Mouse (Mus musculus) stomach, postnatal 0 days (tissue): ENCODE measurements at regions not wholly inside any gene's neighbourhood (a gene's known extent, or its start where the extent isn't known, plus 50 kb on each side); places are given as distances from the start of the nearest gene placed in this dataset.

Source experiments
- CTCF ChIP-seq: IDR thresholded peaks from 2 replicates; pipeline ENCODE4 v1.5.1; 2016; ENCODE audit warnings: antibody characterized with exemption, low read depth, mild to moderate bottlenecking, moderate library complexity
- EP300 ChIP-seq: optimal IDR thresholded peaks from 2 replicates; pipeline ENCODE3; 2016; ENCODE audit warnings: antibody characterized with exemption

GRCm38 (mm10) chr12:107126056-107126455 is 362.4 kb upstream of the 3110018I06Rik start:
- TF ChIP-seq CTCF (no peak), EP300 (no peak)
